Mouse (Mus musculus) megakaryocyte, embryonic 14.5 days (primary cell): ENCODE measurements around the gene Gpr27.

Experiments
- FLI1 ChIP-seq: IDR thresholded peaks from 2 replicates; pipeline ENCODE4 v1.6.1; 2012; ENCODE audit warnings: low read length, inconsistent platforms, mixed read lengths
- GATA1 ChIP-seq: IDR thresholded peaks from 3 replicates; pipeline ENCODE4 v1.6.1; 2012; ENCODE audit warnings: mixed read lengths, low read length, inconsistent platforms, borderline replicate concordance

GRCm38 (mm10) chr6:99665457-99666317, 26.8 kb upstream of the Gpr27 start:
- TF ChIP-seq GATA1 = no peak
- TF ChIP-seq FLI1 = no peak
